Mouse (Mus musculus): ENCODE data around the gene Rnf123. TPM values are rescaled to one million over a fixed set of nuclear protein-coding genes. Genes with fewer than 3 reads are reported as not detected.
A peak's percentile ranks its signal among the peaks of the same experiment; 100 is the strongest.

Rnf123 gene
- total and polyA plus RNA-seq, 2 experiments from 2014 or later, result 41.8 to 60.4 TPM

DNA sequence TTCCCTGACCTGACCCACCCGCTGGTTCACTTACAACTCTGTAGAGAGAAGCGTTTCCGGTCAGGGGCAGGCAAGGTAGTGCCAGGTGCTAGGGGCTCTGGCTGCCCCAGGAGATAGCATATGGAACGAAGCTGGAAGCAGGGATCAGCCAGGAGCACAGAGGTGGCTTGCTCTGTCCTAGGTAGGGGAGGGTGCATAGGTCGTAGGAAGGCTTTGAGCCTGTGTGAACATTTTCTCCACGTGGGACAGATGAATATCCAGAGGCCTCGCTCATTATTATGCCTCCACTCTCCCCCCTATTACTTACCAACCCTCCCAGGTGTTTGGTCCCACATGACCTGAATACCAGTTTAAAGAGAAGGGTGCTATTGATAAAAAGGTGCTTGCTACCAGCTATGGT lies 30.7 kb downstream of the Rnf123 start:
- H3K36me3 ChIP-seq (ENCODE audit: insufficient read depth, low read length), result peaks cover 33% of the 10 kb centered on the region
- H3K9me3 ChIP-seq (ENCODE audit: low read length), result no peaks in the 10 kb centered on the region
- no peak overlapping the region for H3K9ac ChIP-seq (replicated peaks; ENCODE audit: low read length)
- no peak overlapping the region for H3K4me2 ChIP-seq (ENCODE audit: low read depth, low read length)
- DNase-seq (ENCODE audit: low spot score), result no peak
- H3K27me3 ChIP-seq (ENCODE audit: insufficient read depth, low read length), result no peaks in the 10 kb centered on the region
- H3K4me1 ChIP-seq (ENCODE audit: insufficient read depth, low read length), result peaks cover 8% of the 10 kb centered on the region; the same call in 1 of the 2 replicates
- H3K4me3 ChIP-seq (ENCODE audit: low read length), result no peak overlapping the region
- ATAC-seq, result no peak
- TF ChIP-seq CTCF (IDR thresholded peaks at IDR 0.05; ENCODE audit: low read depth), result no peak
- 73% methylated on average over 7 of the region's 7 CpGs for WGBS
- peak overlapping the region; percentile 20; the same call in 1 of the 2 replicates for H3K27ac ChIP-seq

DNA sequence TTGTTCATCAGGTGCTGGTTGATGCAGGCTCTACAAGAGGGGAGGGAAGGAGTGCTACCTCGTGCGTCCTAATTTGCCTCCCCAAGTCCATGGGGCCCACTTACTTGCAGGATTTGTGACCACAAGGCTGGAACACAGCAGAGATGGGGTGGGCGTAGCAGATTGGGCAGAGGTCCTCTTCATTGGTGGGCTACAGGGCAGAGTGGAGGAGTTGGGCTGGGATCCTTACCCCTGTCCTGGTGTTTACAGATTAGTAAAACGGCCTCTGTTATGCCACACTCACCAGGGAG lies 31.3 kb downstream of the Rnf123 start:
- Histone ChIP-seq H3K4me3 (ENCODE audit: low read length) (no peak overlapping the region), H3K27ac (no peak overlapping the region), H3K9ac (replicated peaks; ENCODE audit: low read length) (no peak overlapping the region), H3K27me3 (ENCODE audit: insufficient read depth, low read length) (no peaks in the 10 kb centered on the region), H3K4me1 (ENCODE audit: insufficient read depth, low read length) (peaks cover 8% of the 10 kb centered on the region; the same call in 1 of the 2 replicates), H3K4me2 (ENCODE audit: low read depth, low read length) (no peak overlapping the region), H3K9me3 (ENCODE audit: low read length) (no peaks in the 10 kb centered on the region), H3K36me3 (ENCODE audit: insufficient read depth, low read length) (peaks cover 33% of the 10 kb centered on the region)
- DNase-seq (ENCODE audit: low spot score) (no peak), ATAC-seq (no peak)
- no peak for TF ChIP-seq CTCF (IDR thresholded peaks at IDR 0.05; ENCODE audit: low read depth)
- WGBS, result 88% methylated on average over 4 of the region's 4 CpGs

DNA sequence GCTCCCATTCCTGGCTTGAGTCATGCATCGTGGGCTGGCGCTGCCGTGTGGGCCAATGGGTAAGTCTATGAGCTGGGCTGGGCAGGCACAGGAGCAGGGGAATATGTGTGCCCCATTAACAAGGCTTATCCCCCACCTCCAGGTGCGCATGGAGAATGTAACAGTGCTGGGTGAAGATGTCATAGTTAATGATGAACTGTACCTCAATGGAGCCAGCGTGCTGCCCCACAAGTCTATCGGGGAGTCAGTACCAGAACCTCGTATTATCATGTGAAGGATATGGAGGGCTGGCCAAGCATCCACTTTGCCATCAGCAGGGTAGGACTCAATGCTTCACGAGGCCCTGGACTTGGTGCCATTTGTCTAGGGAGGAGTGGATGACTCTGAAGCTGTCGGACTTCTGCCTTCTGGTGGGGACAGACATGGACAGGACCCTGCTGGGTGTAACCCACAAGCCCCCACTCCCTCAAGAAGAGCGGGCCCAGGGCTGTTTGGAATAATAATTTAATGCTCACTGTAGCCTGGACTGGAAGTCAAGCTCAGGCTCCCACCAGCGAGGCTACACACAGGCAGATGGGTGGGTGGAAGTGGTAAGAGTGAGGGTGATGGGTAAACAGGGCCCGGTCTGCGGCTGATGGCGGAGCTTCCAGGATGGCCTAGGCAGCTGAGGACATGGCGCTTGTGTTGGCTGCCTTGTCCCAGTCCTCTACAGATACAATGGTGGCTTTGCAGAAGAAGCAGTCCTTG lies 31.8 kb downstream of the Rnf123 start:
- ATAC-seq, result no peak
- no peak overlapping the region for H3K9ac ChIP-seq (replicated peaks; ENCODE audit: low read length)
- H3K27ac ChIP-seq, result no peak overlapping the region
- WGBS, result 94% methylated on average over 15 of the region's 15 CpGs
- no peaks in the 10 kb centered on the region for H3K9me3 ChIP-seq (ENCODE audit: low read length)
- no peak overlapping the region for H3K4me2 ChIP-seq (ENCODE audit: low read depth, low read length)
- H3K27me3 ChIP-seq (ENCODE audit: insufficient read depth, low read length), result no peaks in the 10 kb centered on the region
- DNase-seq (ENCODE audit: low spot score), result no peak
- H3K4me3 ChIP-seq (ENCODE audit: low read length), result no peak overlapping the region
- peaks cover 8% of the 10 kb centered on the region; the same call in 1 of the 2 replicates for H3K4me1 ChIP-seq (ENCODE audit: insufficient read depth, low read length)
- H3K36me3 ChIP-seq (ENCODE audit: insufficient read depth, low read length), result peaks cover 32% of the 10 kb centered on the region
- TF ChIP-seq CTCF (IDR thresholded peaks at IDR 0.05; ENCODE audit: low read depth), result no peak

DNA sequence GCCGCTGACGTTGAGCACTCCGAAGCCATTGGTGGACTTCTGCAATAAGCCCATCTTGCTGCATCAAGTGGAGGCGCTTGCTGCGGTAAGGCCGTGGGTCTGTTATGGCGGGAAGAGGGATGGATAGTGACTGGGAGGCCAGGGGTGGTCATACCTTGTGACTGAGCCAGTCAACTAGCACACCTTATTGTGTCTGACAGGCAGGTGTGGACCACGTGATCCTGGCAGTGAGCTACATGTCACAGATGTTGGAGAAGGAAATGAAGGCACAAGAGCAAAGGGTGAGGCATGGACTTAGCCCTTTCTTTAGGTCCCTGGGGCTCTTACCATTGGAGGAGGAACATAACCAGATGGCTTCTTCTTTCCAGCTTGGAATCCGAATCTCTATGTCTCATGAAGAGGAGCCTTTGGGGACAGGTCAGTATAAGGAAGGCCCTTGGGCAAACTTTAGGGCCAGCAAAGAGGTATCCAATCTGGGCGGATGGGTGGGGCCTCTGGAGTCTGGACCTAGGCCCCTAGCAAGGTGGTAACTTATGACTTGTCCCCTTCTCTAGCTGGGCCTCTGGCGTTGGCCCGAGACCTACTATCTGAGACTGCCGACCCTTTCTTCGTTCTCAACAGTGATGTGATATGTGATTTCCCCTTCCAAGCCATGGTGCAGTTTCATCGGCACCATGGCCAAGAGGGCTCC lies 33.4 kb downstream of the Rnf123 start:
- Histone ChIP-seq H3K27ac (peak overlapping the region; percentile 52), H3K27me3 (ENCODE audit: insufficient read depth, low read length) (no peaks in the 10 kb centered on the region), H3K4me2 (ENCODE audit: low read depth, low read length) (peak overlapping the region; percentile 74), H3K9me3 (ENCODE audit: low read length) (no peaks in the 10 kb centered on the region), H3K4me1 (ENCODE audit: insufficient read depth, low read length) (peaks cover 8% of the 10 kb centered on the region; the same call in 1 of the 2 replicates), H3K4me3 (ENCODE audit: low read length) (peak overlapping the region; percentile 50), H3K9ac (replicated peaks; ENCODE audit: low read length) (peak overlapping the region; percentile 56), H3K36me3 (ENCODE audit: insufficient read depth, low read length) (peaks cover 30% of the 10 kb centered on the region)
- ATAC-seq (peak; percentile 13), DNase-seq (ENCODE audit: low spot score) (no peak)
- no peak for TF ChIP-seq CTCF (IDR thresholded peaks at IDR 0.05; ENCODE audit: low read depth)
- 43% methylated on average over 15 of the region's 15 CpGs for WGBS

DNA sequence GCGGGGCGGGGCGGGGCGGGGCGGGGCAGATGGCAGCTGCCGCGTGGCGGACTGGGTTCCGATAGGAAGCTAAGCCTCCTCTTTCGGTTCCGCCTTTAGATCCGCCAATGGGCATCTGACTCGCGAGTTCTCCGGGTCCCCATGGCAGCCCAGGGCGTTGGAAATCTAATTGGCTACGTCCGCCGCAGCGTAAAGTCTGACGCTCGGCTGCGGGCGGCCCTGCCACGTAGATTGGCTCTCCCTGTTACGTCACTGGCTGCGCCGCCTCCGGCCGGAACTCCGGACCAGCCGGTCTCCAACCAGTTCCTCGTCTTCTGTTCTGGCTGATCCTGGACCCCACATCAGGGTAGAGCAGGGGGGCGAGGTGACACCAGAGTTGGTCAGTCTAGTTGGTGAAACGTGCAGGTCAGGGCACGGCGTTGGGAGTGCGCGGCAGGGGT lies 34.1 kb downstream of the Rnf123 start, which contains the start of gene Gmppb:
Gene Gmppb (plus strand): TSS at position 227 of the 440 bp plus-strand sequence.
- Histone ChIP-seq H3K36me3 (ENCODE audit: insufficient read depth, low read length) (peaks cover 23% of the 10 kb centered on the region), H3K4me1 (ENCODE audit: insufficient read depth, low read length) (peaks cover 8% of the 10 kb centered on the region; the same call in 1 of the 2 replicates), H3K27me3 (ENCODE audit: insufficient read depth, low read length) (no peaks in the 10 kb centered on the region), H3K9me3 (ENCODE audit: low read length) (no peaks in the 10 kb centered on the region), H3K9ac (replicated peaks; ENCODE audit: low read length) (peak within 1 kb of the TSS; percentile 56), H3K4me3 (ENCODE audit: low read length) (peak within 1 kb of the TSS; percentile 50), H3K4me2 (ENCODE audit: low read depth, low read length) (peak within 1 kb of the TSS; percentile 74), H3K27ac (peak within 1 kb of the TSS; percentile 66)
- peak; percentile 99 for DNase-seq (ENCODE audit: low spot score)
- WGBS, result 0% methylated on average over 32 of the region's 39 CpGs
- ATAC-seq, result peak; percentile 96
- TF ChIP-seq CTCF (IDR thresholded peaks at IDR 0.05; ENCODE audit: low read depth), result 0 out of 2 replicates have a peak, but pooled peaks have one; percentile 6

DNA sequence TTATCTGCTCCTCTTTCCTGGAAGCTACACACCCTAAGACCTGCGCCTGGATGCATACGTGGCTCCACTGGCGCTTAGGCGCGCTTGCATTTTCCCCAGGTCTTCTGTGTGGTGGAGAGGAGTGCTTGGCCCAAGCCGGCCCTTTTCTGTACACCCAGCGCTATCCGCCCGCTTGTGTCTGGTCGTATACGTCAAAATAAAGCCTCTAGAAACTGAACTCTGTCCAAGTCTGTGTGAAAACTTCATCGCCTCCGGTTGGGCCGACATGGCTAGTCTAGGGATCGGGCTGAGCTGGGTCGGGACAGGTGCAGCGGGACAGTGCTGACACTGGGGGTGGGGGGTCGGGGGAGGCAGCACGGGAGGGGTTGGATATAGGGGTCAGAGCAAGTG lies 34.6 kb downstream of the Rnf123 start:
- H3K9me3 ChIP-seq (ENCODE audit: low read length), result no peaks in the 10 kb centered on the region
- H3K9ac ChIP-seq (replicated peaks; ENCODE audit: low read length), result peak overlapping the region; percentile 56
- H3K36me3 ChIP-seq (ENCODE audit: insufficient read depth, low read length), result peaks cover 22% of the 10 kb centered on the region
- ATAC-seq, result no peak; the same call in 1 of the 2 replicates
- peak overlapping the region; percentile 50 for H3K4me3 ChIP-seq (ENCODE audit: low read length)
- no peak for TF ChIP-seq CTCF (IDR thresholded peaks at IDR 0.05; ENCODE audit: low read depth)
- H3K27me3 ChIP-seq (ENCODE audit: insufficient read depth, low read length), result no peaks in the 10 kb centered on the region
- peaks cover 8% of the 10 kb centered on the region; the same call in 1 of the 2 replicates for H3K4me1 ChIP-seq (ENCODE audit: insufficient read depth, low read length)
- H3K27ac ChIP-seq, result peak overlapping the region; percentile 66; the same call in 1 of the 2 replicates
- H3K4me2 ChIP-seq (ENCODE audit: low read depth, low read length), result peak overlapping the region; percentile 74
- no peak for DNase-seq (ENCODE audit: low spot score)
- WGBS, result 2% methylated on average over 19 of the region's 19 CpGs

Data from hindbrain, postnatal 0 days (tissue).